Mouse (Mus musculus): ENCODE results near the gene Ube2j1.

Gene Ube2j1

GRCm38 (mm10) chr4:33072526-33073161 lies 41.4 kb downstream of the Ube2j1 start:
- no peak for DNase-seq

GRCm38 (mm10) chr4:33074406-33074805 lies 43.2 kb downstream of the Ube2j1 start:
- no peak for DNase-seq

GRCm38 (mm10) chr4:33074851-33075250 lies 43.6 kb downstream of the Ube2j1 start:
- DNase-seq = no peak

GRCm38 (mm10) chr4:33075776-33076524 lies 44.7 kb downstream of the Ube2j1 start:
- DNase-seq = no peak

- no peak for DNase-seq
These were observed 45.9 kb downstream of the Ube2j1 start for GRCm38 (mm10) chr4:33077161-33077560.

- no peak for DNase-seq
These were observed 46.5 kb downstream of the Ube2j1 start for GRCm38 (mm10) chr4:33077724-33078123.

- DNase-seq = no peak
These were observed 47.3 kb downstream of the Ube2j1 start for GRCm38 (mm10) chr4:33078492-33078891.

GRCm38 (mm10) chr4:33099118-33099694 lies 68.0 kb downstream of the Ube2j1 start:
- DNase-seq = no peak
